Mouse (Mus musculus) liver, postnatal 0 days (tissue): ENCODE measurements at regions not wholly inside any gene's neighbourhood (a gene's known extent, or its start where the extent isn't known, plus 50 kb on each side); places are given as distances from the start of the nearest gene placed in this dataset.

Experiments used
- CTCF ChIP-seq: sonication (generic); IDR thresholded peaks from 2 replicates; pipeline ENCODE4 v1.5.1; 2016; ENCODE audit warnings: antibody characterized with exemption, low read depth
- EP300 ChIP-seq: IDR thresholded peaks from 2 replicates; pipeline ENCODE4 v1.6.1; 2016; ENCODE audit warnings: antibody characterized with exemption, low read depth, mild to moderate bottlenecking

DNA sequence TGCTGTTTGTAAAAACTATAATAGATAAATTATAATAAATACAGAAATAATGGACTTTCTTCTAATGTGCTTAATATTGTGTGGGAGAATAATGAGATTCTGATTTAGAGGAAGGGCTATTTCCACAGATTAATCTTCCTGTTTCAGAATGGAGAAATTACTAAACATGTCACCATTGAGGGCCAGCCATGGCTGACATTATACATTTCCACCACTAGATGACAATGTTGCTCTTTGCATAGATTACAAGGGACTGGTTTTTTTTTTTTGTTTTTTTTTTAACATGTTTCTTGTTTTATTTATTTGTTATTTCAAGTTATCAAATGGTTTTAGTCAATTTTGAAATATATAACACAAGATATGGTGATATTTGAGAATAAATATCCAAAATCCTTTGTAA lies 435.6 kb upstream of the Klhl1 start:
- TF ChIP-seq CTCF = peak; percentile 82
- no peak for TF ChIP-seq EP300
